7 mouse cellular contexts compared by ENCODE assay signal in genomic region chr17:87459750-87460668, GRCm38 (mm10). TPM values are rescaled to one million over a fixed set of nuclear protein-coding genes. Genes with fewer than 3 reads are reported as not detected.
DNase-seq lines count a peak whose midpoint lies in the region; ATAC-seq and TF ChIP-seq lines count a peak whose summit lies in the region.

No protein-coding gene starts in this region.

- H3K27ac ChIP-seq in embryonic facial prominence, embryonic 15.5 days (replicated peaks): peak overlapping the region; percentile 77
- peak overlapping the region; percentile 78 for H3K27ac ChIP-seq in hindbrain, embryonic 10.5 days
- H3K27ac ChIP-seq in limb, embryonic 14.5 days (replicated peaks; ENCODE audit: low read depth, low read length): peak overlapping the region; percentile 52
- H3K27ac ChIP-seq in neural tube, embryonic 12.5 days: peak overlapping the region; percentile 54; the same call in 1 of the 2 replicates

- peak; percentile 30 for DNase-seq in 3134 (ENCODE audit: extremely low read depth, insufficient read length, low spot score)
- peak; percentile 35 for DNase-seq in hindbrain, embryonic 10.5 days (ENCODE audit: low spot score)
- DNase-seq in limb, embryonic 14.5 days (ENCODE audit: low spot score): peak; percentile 55

- H3K9me3 ChIP-seq in embryonic facial prominence, embryonic 15.5 days (replicated peaks): no peaks in the 10 kb centered on the region
- no peaks in the 10 kb centered on the region for H3K9me3 ChIP-seq in hindbrain, embryonic 10.5 days
- H3K9me3 ChIP-seq in limb, embryonic 14.5 days (ENCODE audit: control insufficient read depth, low read length): no peaks in the 10 kb centered on the region
- no peaks in the 10 kb centered on the region for H3K9me3 ChIP-seq in neural tube, embryonic 12.5 days

- H3K4me1 ChIP-seq in embryonic facial prominence, embryonic 15.5 days: peaks cover 39% of the 10 kb centered on the region
- H3K4me1 ChIP-seq in hindbrain, embryonic 10.5 days (replicated peaks): peaks cover 60% of the 10 kb centered on the region
- peaks cover 31% of the 10 kb centered on the region for H3K4me1 ChIP-seq in limb, embryonic 14.5 days (ENCODE audit: control insufficient read depth, insufficient read depth, low read length)
- peaks cover 45% of the 10 kb centered on the region for H3K4me1 ChIP-seq in neural tube, embryonic 12.5 days

- no peaks in the 10 kb centered on the region for H3K79me2 ChIP-seq in C2C12 (ENCODE audit: control insufficient read depth, insufficient read depth)

- TF ChIP-seq POLR2A in limb, embryonic 14.5 days (IDR thresholded peaks at IDR 0.05; ENCODE audit: borderline replicate concordance, extremely low read depth, insufficient read depth, insufficient read length): no peak

- no peak for TF ChIP-seq CTCF in C2C12 (IDR thresholded peaks at IDR 0.05; ENCODE audit: control insufficient read depth, insufficient read depth, insufficient read length)

- H3K36me3 ChIP-seq in C2C12 (ENCODE audit: control insufficient read depth, insufficient read depth): no peaks in the 10 kb centered on the region
- H3K36me3 ChIP-seq in embryonic facial prominence, embryonic 15.5 days: no peaks in the 10 kb centered on the region
- H3K36me3 ChIP-seq in hindbrain, embryonic 10.5 days: no peaks in the 10 kb centered on the region
- H3K36me3 ChIP-seq in limb, embryonic 14.5 days (ENCODE audit: control insufficient read depth, insufficient read depth, low read length): no peaks in the 10 kb centered on the region
- no peaks in the 10 kb centered on the region for H3K36me3 ChIP-seq in neural tube, embryonic 12.5 days

- H3K4me3 ChIP-seq in C2C12 (ENCODE audit: insufficient read depth, poor library complexity, severe bottlenecking): peak overlapping the region; percentile 6
- peak overlapping the region; percentile 20 for H3K4me3 ChIP-seq in embryonic facial prominence, embryonic 15.5 days (replicated peaks)
- peak overlapping the region; percentile 32 for H3K4me3 ChIP-seq in hindbrain, embryonic 10.5 days
- H3K4me3 ChIP-seq in limb, embryonic 14.5 days (replicated peaks; ENCODE audit: low read length): peak overlapping the region; percentile 14; the same call in 1 of the 2 replicates
- H3K4me3 ChIP-seq in neural tube, embryonic 12.5 days: no peak overlapping the region

- WGBS in embryonic facial prominence, embryonic 15.5 days: 14% methylated on average over 14 of the region's 14 CpGs
- 22% methylated on average over 14 of the region's 14 CpGs for WGBS in hindbrain, embryonic 10.5 days
- 8% methylated on average over 14 of the region's 14 CpGs for WGBS in limb, embryonic 14.5 days
- WGBS in neural tube, embryonic 12.5 days: 24% methylated on average over 14 of the region's 14 CpGs

- no peaks in the 10 kb centered on the region for H3K27me3 ChIP-seq in C2C12 (ENCODE audit: control insufficient read depth, insufficient read depth, insufficient read length)
- no peaks in the 10 kb centered on the region for H3K27me3 ChIP-seq in embryonic facial prominence, embryonic 15.5 days
- peaks cover 13% of the 10 kb centered on the region for H3K27me3 ChIP-seq in hindbrain, embryonic 10.5 days (ENCODE audit: insufficient read depth, poor library complexity, severe bottlenecking)
- H3K27me3 ChIP-seq in limb, embryonic 14.5 days (ENCODE audit: control insufficient read depth, insufficient read depth, low read length): no peaks in the 10 kb centered on the region
- no peaks in the 10 kb centered on the region for H3K27me3 ChIP-seq in neural tube, embryonic 12.5 days (replicated peaks)

- H3K79me3 ChIP-seq in C2C12 (ENCODE audit: low read depth): no peaks in the 10 kb centered on the region

- peak overlapping the region; percentile 47 for H3ac ChIP-seq in C2C12 (ENCODE audit: control insufficient read depth, insufficient read length, low read depth)

- peak overlapping the region; percentile 45 for H3K4me2 ChIP-seq in embryonic facial prominence, embryonic 15.5 days (replicated peaks)
- H3K4me2 ChIP-seq in limb, embryonic 14.5 days (replicated peaks; ENCODE audit: low read depth, low read length, severe bottlenecking): peak overlapping the region; percentile 47
- peak overlapping the region; percentile 46 for H3K4me2 ChIP-seq in neural tube, embryonic 12.5 days (replicated peaks)

- peak; percentile 57; the same call in 1 of the 2 replicates for ATAC-seq in embryonic facial prominence, embryonic 15.5 days (ENCODE audit: insufficient number of reproducible peaks, low FRiP score, low TSS enrichment, low read depth)
- peak; percentile 67 for ATAC-seq in limb, embryonic 14.5 days (ENCODE audit: low FRiP score, low read depth)
- ATAC-seq in neural tube, embryonic 12.5 days (ENCODE audit: low FRiP score, low read depth): peak; percentile 57
- ATAC-seq in erythroid progenitor cell, adult 5-6 weeks (replicated peaks; ENCODE audit: low FRiP score, poor library complexity, severe bottlenecking): no peak

- H3K9ac ChIP-seq in embryonic facial prominence, embryonic 15.5 days: 0 out of 2 replicates have a peak overlapping the region, but pooled peaks have one; percentile 9
- peak overlapping the region; percentile 43; the same call in 1 of the 2 replicates for H3K9ac ChIP-seq in limb, embryonic 14.5 days (ENCODE audit: low read depth, low read length, severe bottlenecking)
- no peak overlapping the region; the same call in 1 of the 2 replicates for H3K9ac ChIP-seq in neural tube, embryonic 12.5 days

TF ChIP-seq in C2C12, 6 proteins besides CTCF, POLR2A, EP300 and RAD21:
- TF ChIP-seq CEBPB (IDR thresholded peaks at IDR 0.05; ENCODE audit: low read depth) (no peak), FOSL1 (IDR thresholded peaks at IDR 0.05; ENCODE audit: insufficient read depth, low read length, poor library complexity, severe bottlenecking) (no peak), MYOG (IDR thresholded peaks at IDR 0.05; ENCODE audit: control insufficient read depth, extremely low read depth, insufficient read length) (no peak), MAX (IDR thresholded peaks at IDR 0.05) (no peak), MYOD1 (IDR thresholded peaks at IDR 0.05; ENCODE audit: control insufficient read depth, insufficient read length, low read depth) (no peak), USF1 (IDR thresholded peaks at IDR 0.05; ENCODE audit: low read depth) (no peak)

RNA-seq across cellular contexts. Expression of gene Calm2, which starts 13.3 kb away (rescaled TPM):
- polyA plus RNA-seq in C2C12 (2012; fragmentation: generic; extraction: Trizol): 321 TPM
- polyA plus RNA-seq in embryonic facial prominence, embryonic 15.5 days (2015; fragmentation: Nextera tagmentation; extraction: Ambion mirVana): 878 and 898 TPM in 2 replicates
- 1,143 and 1,193 TPM in 2 replicates for polyA plus RNA-seq in hindbrain, embryonic 10.5 days (2016; fragmentation: Nextera tagmentation; extraction: Ambion mirVana)
- 385 and 537 TPM in 2 replicates for polyA plus RNA-seq in limb, embryonic 14.5 days (2012; rRNA removed)
- polyA plus RNA-seq in limb, embryonic 14.5 days (2014; fragmentation: Nextera tagmentation; extraction: Ambion mirVana): 933 and 956 TPM in 2 replicates
- 1,679 and 1,888 TPM in 2 replicates for polyA plus RNA-seq in neural tube, embryonic 12.5 days (2016; fragmentation: Nextera tagmentation; extraction: Ambion mirVana)
- total RNA-seq in erythroid progenitor cell, adult 5-6 weeks (2015; ENCODE audit: low replicate concordance): 389 and 401 TPM in 2 replicates
- 511 and 672 TPM in 2 replicates for total RNA-seq in erythroid progenitor cell, adult 5-6 weeks (2017; ENCODE audit: low replicate concordance)

RNA-seq across cellular contexts. Expression of gene Stpg4, which starts 32.5 kb away (rescaled TPM):
- not detected for polyA plus RNA-seq in C2C12 (2012; fragmentation: generic; extraction: Trizol)
- polyA plus RNA-seq in embryonic facial prominence, embryonic 15.5 days (2015; fragmentation: Nextera tagmentation; extraction: Ambion mirVana): not detected in 2 replicates
- polyA plus RNA-seq in hindbrain, embryonic 10.5 days (2016; fragmentation: Nextera tagmentation; extraction: Ambion mirVana): not detected in 2 replicates
- polyA plus RNA-seq in limb, embryonic 14.5 days (2012; rRNA removed): not detected in 2 replicates
- polyA plus RNA-seq in limb, embryonic 14.5 days (2014; fragmentation: Nextera tagmentation; extraction: Ambion mirVana): not detected in 2 replicates
- not detected in 2 replicates for polyA plus RNA-seq in neural tube, embryonic 12.5 days (2016; fragmentation: Nextera tagmentation; extraction: Ambion mirVana)
- total RNA-seq in erythroid progenitor cell, adult 5-6 weeks (2015; ENCODE audit: low replicate concordance): not detected in 2 replicates
- total RNA-seq in erythroid progenitor cell, adult 5-6 weeks (2017; ENCODE audit: low replicate concordance): 3.1 TPM in 1 of 2 replicates, not detected in the other
